Mouse (Mus musculus): ENCODE data around the gene Hist1h3b.
"Not testable (repeated sequence)": the region's sequence is repeated elsewhere in the genome, so short reads cannot be mapped to it uniquely, and the experiment has no call there.

Gene Hist1h3b

GRCm38 (mm10) chr13:23755000-23755399 lies 2.9 kb downstream of the Hist1h3b start:
- no peak for DNase-seq (ENCODE audit: low spot score)

DNA sequence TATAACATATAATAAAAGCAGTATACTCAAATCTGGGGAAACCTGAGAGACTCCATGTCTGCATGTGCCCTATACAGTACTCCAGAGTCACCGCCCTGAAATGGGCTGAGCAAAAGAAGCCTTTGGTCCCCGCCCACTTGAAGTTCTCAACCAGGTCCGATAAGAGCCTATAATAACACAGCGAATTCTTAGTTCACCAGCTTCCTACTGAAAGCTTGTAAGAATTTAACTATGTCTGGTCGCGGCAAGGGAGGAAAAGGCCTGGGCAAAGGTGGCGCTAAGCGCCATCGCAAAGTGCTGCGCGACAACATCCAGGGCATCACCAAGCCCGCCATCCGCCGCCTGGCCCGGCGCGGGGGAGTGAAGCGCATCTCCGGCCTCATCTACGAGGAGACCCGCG lies 4.7 kb downstream of the Hist1h3b start, which contains the start of gene Hist1h4b:
Gene Hist1h4b (plus strand): TSS at position 224 of the 400 bp plus-strand sequence.
- peak; percentile 93 for DNase-seq (ENCODE audit: low spot score)

GRCm38 (mm10) chr13:23757211-23757773 lies 5.2 kb downstream of the Hist1h3b start:
- DNase-seq (ENCODE audit: low spot score), result no peak

- no peak for DNase-seq (ENCODE audit: low spot score)
Measured at GRCm38 (mm10) chr13:23757921-23758320, 5.9 kb downstream of the Hist1h3b start.

GRCm38 (mm10) chr13:23759251-23759771 lies 7.2 kb downstream of the Hist1h3b start:
- DNase-seq (ENCODE audit: low spot score), result no peak

GRCm38 (mm10) chr13:23759916-23760239 lies 7.8 kb downstream of the Hist1h3b start:
- no peak for DNase-seq (ENCODE audit: low spot score)

DNA sequence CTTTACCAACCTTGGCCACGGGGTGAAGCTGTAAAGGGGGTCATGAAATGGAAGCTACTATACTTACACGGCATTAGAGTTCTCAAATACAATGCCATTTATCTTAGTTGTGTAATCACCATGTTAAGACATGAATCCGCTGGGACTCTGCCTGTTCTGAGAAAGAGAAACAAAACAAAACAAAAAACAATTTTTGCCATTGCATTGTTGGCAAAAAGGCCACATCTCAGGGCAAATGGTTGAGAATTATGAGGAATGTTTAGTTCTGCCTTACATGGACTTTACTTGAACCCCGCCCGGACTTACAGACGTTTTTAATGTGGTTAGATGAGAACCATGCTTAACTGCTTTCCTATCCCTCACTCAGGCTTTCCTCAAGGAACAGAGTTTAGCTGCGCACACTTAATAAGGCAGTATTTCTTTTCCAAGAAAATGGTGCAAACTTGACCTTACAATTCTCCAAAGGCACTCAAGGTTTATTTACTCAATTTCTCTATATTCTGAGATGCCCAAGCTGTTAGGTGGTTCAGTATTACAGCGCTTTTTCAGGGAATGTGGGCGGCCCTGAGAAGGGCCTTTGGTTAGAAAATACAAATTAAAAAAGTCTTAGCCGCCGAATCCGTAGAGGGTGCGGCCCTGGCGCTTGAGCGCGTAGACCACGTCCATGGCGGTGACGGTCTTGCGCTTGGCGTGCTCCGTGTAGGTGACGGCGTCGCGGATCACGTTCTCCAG lies 8.3 kb downstream of the Hist1h3b start:
- DNase-seq (ENCODE audit: low spot score), result peak; percentile 48

- DNase-seq (ENCODE audit: low spot score), result peak; percentile 93
Measured at GRCm38 (mm10) chr13:23760972-23761864, 9.2 kb downstream of the Hist1h3b start, which contains the start of gene Hist1h4a. Gene Hist1h4a (minus strand): TSS chr13:23761230.

- peak; percentile 72 for DNase-seq (ENCODE audit: low spot score)
Measured at GRCm38 (mm10) chr13:23761871-23762821, 10.1 kb downstream of the Hist1h3b start, which contains the start of gene Hist1h3a. Gene Hist1h3a (minus strand): TSS chr13:23762386.

DNA sequence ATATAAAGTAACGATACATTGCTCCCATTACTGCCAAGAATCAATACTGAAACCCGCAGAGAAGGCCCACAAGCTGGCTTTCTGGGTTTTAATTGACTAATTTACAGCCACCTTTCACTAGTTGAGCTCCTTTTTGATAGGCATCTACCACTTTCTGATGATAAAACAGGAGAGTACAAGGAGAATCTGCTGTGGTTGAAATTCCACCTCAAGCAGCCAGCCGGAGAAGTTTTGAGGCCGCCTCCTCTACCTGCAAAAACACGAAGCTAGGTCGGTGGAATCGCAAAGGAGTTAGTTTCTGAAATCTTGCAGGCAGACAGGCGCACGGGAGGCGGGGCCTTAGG lies 11.1 kb downstream of the Hist1h3b start:
- no peak for DNase-seq (ENCODE audit: low spot score)

DNA sequence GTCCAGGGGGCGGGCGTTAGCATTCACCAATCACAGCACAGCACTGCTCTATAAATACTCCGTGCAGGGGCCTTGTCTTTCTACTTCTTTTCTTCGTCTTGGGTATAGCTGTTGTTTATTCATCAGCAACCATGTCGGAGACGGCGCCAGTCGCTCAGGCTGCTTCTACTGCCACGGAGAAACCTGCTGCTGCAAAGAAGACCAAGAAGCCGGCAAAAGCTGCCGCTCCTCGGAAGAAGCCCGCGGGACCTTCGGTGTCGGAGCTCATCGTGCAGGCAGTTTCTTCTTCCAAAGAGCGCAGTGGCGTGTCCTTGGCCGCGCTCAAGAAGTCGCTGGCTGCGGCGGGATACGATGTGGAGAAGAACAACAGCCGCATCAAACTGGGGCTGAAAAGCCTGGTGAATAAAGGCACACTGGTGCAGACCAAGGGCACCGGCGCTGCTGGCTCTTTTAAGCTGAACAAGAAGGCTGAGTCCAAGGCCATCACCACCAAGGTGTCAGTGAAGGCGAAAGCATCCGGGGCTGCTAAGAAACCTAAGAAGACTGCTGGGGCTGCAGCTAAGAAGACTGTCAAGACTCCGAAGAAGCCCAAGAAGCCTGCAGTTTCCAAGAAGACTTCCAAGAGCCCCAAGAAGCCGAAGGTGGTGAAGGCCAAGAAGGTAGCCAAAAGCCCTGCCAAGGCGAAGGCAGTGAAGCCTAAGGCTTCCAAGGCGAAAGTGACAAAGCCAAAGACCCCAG lies 11.7 kb downstream of the Hist1h3b start, which contains the start of gene Hist1h1a:
Gene Hist1h1a (plus strand): TSS at position 81 of the 738 bp plus-strand sequence.
- no peak for DNase-seq (ENCODE audit: low spot score)

DNA sequence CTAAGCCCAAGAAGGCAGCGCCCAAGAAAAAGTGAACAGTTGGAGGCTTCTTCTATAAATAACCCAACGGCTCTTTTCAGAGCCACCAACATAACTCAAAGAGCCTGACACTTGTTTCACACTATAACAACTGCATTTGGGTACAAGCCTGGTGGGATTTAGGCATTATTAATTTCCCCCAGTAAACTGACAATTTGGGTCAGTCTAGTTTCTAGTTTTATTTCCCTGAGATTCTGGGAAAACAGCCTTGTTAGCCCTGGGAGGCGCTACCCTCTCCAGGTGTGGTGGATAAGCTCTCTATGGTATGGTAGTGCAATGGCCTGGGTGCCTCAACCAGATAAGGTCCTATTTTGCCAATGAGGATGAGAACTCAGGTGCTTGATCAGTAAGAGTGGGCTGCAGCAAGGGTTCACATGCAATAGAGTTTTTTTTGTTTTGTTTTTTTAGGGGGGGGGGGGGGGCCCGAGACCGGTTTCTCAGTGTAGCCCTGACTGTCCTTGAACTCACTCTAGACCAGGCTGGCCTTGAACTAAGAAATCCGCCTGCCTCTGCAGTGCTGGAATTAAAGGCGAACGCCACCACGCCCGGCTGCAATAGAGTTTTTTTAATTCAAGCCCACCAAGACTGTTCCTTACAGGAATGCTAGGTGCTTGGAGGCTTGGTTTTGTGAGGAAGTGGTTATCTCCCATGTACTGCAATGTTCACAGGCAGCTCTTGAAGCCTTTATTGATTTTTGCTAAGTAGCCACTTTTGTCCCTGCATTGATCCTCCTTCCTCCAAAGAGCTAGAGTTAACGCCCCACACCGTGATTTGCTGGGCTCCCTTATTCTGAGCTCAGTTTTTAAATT lies 12.5 kb downstream of the Hist1h3b start:
- no peak for DNase-seq (ENCODE audit: low spot score)

DNA sequence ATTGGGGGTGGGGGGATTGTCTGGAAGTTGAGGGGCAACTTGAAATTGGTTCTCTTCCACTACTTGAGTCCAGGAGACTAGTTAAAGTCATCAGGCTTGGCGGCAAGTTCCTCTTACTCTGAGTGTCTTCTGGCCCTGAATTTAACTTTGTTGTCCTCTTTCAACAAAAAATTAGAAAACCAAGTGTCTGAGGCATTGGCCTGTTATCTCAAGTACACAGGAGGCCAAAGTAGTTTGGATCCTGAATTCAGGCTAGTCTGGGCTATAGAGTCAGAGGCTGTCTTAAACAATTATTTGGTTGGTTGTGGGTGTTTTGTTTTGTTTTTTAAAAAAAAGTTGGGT lies 13.1 kb downstream of the Hist1h3b start:
- no peak for DNase-seq (ENCODE audit: low spot score)

GRCm38 (mm10) chr13:23766772-23767171 lies 14.7 kb downstream of the Hist1h3b start:
- no peak for DNase-seq (ENCODE audit: low spot score)

GRCm38 (mm10) chr13:23768834-23769397 lies 16.8 kb downstream of the Hist1h3b start:
- DNase-seq (ENCODE audit: low spot score), result no peak

- DNase-seq (ENCODE audit: low spot score), result not testable (repeated sequence)
Measured at GRCm38 (mm10) chr13:23769613-23770012, 17.5 kb downstream of the Hist1h3b start, which contains the start of gene Trim38. Gene Trim38 (plus strand): TSS chr13:23769913.

GRCm38 (mm10) chr13:23772561-23773313 lies 20.7 kb downstream of the Hist1h3b start:
- DNase-seq (ENCODE audit: low spot score), result no peak

- DNase-seq (ENCODE audit: low spot score), result no peak
Measured at GRCm38 (mm10) chr13:23778339-23778738, 26.3 kb downstream of the Hist1h3b start.

Data from adipocyte (in vitro differentiated cells).